Mouse (Mus musculus): Measurements from ENCODE around the gene Rnf113a2. TPM values are rescaled to one million over a fixed set of nuclear protein-coding genes. Genes with fewer than 3 reads are reported as not detected.

Gene Rnf113a2
- total and polyA plus RNA-seq, 3 experiments = 13.6 to 17.9 (median 16.3) TPM

DNA sequence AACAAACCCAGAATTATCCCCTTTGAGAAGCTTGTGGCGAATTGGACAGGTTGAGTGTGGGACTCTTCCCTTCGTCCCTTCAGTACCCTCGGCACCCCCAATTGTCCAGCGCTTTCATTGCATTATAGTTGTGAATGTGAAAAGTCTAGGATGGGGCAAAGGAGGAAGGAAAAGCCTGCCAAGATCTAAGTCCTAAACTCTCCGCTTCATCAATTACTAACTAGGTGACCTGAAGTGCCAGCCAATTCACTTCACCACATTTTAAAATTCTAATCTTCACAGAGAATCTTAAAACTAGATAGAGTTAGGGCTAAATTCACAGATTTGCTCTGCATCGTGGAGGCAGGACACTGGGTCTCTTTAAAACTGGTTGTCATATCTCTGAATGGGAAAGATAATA is 31.2 kb downstream of the Rnf113a2 start:
- TF ChIP-seq GABPA (IDR thresholded peaks at IDR 0.05; ENCODE audit: insufficient replicate concordance, low read depth, low read length) (no peak), POLR2A (IDR thresholded peaks at IDR 0.05; ENCODE audit: low read depth, low read length) (no peak), RCOR1 (conservative IDR thresholded peaks at IDR 0.05; ENCODE audit: low read depth, low read length) (no peak), EP300 (IDR thresholded peaks at IDR 0.05; ENCODE audit: low read length) (no peak), ZKSCAN1 (IDR thresholded peaks at IDR 0.05; ENCODE audit: borderline replicate concordance, low read depth, low read length) (no peak), CHD1 (IDR thresholded peaks at IDR 0.05; ENCODE audit: low read depth, low read length) (no peak), SMC3 (IDR thresholded peaks at IDR 0.05; ENCODE audit: low read depth, low read length) (no peak), MYC (IDR thresholded peaks at IDR 0.05; ENCODE audit: low read depth, low read length) (no peak), JUN (IDR thresholded peaks at IDR 0.05; ENCODE audit: insufficient read depth, low read depth, low read length) (no peak), USF2 (conservative IDR thresholded peaks at IDR 0.05; ENCODE audit: low read depth, low read length) (no peak), KAT2A (IDR thresholded peaks at IDR 0.05; ENCODE audit: insufficient replicate concordance, low read length) (no peak), USF1 (IDR thresholded peaks at IDR 0.05; ENCODE audit: low read depth, low read length) (no peak), CTCF (conservative IDR thresholded peaks at IDR 0.05 in 1 of 2, IDR thresholded peaks at IDR 0.05 in 1 of 2; ENCODE audit: low read depth in 2 of 2, low read length in 2 of 2) (no peak), MAFK (IDR thresholded peaks at IDR 0.05; ENCODE audit: insufficient replicate concordance, low read length) (no peak), ELF1 (IDR thresholded peaks at IDR 0.05; ENCODE audit: low read depth, low read length) (no peak), ZC3H11A (IDR thresholded peaks at IDR 0.05; ENCODE audit: low read depth, low read length) (no peak), ETS1 (conservative IDR thresholded peaks at IDR 0.05; ENCODE audit: low read depth, low read length) (no peak), PAX5 (IDR thresholded peaks at IDR 0.05; ENCODE audit: low read length) (no peak), NELFE (IDR thresholded peaks at IDR 0.05; ENCODE audit: low read depth, low read length) (no peak), ZNF384 (IDR thresholded peaks at IDR 0.05; ENCODE audit: low read depth, low read length) (no peak)
- H3K79me2 ChIP-seq (replicated peaks; ENCODE audit: control insufficient read depth, extremely low read depth, insufficient read depth, poor library complexity, severe bottlenecking) = peaks cover 15% of the 10 kb centered on the region
- H3K4me3 ChIP-seq (replicated peaks in 1 of 3; ENCODE audit: low read depth in 2 of 3, low read length in 2 of 3, poor library complexity in 1 of 3) = no peak overlapping the region
- in situ Hi-C loops (cut with MboI; ENCODE audit: low pct_ligation_motif_present, low pct_unique_long_range_greater_than_20kb, low sequenced_read_pairs) = no loop called here
- H3K4me2 ChIP-seq (ENCODE audit: insufficient read depth, low read depth, poor library complexity, severe bottlenecking) = no peak overlapping the region
- H3K27ac ChIP-seq (ENCODE audit: insufficient read depth, low read depth) = no peak overlapping the region
- dilution Hi-C loops (cut with MboI; ENCODE audit: extremely low pct_ligation_motif_present, extremely low pct_unique_long_range_greater_than_20kb, low sequenced_read_pairs) = no loop called here
- no peak overlapping the region for H3K9ac ChIP-seq (ENCODE audit: insufficient read depth, low read depth)
- H3K36me3 ChIP-seq (replicated peaks in 1 of 2; ENCODE audit: control insufficient read depth in 1 of 2, insufficient read depth in 1 of 2, low read length in 1 of 2) = peaks cover 0 to 1% of the 10 kb centered on the region in 2 experiments
- H3K27me3 ChIP-seq (replicated peaks) = peaks cover 6% of the 10 kb centered on the region
- peaks cover 0 to 19% of the 10 kb centered on the region in 2 experiments; a peak in 2 of 4 replicates for H3K4me1 ChIP-seq (ENCODE audit: control insufficient read depth in 1 of 2, insufficient read depth in 2 of 2)
- no peaks in the 10 kb centered on the region for H3K9me3 ChIP-seq (replicated peaks; ENCODE audit: low read length)
- DNase-seq (ENCODE audit: extremely low read depth) = no peak

DNA sequence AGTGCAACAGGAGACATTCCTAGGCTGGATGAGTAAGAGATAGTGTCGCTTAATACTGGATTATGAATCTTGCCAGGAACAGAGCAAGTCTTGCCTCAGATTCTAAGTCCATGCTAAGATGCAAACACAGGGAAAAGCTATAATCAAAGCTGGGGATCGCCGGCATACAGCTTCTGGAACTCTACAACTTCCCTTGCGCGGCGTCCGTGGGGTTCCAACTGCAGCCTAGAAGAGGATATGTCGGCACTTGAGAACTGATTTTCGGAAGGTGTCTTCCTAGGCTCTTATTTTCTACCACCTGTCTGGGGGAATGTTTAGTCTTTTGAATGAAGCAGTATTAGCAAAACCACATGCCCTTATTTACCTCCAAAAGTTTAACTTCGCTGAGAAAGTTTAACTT is 32.9 kb downstream of the Rnf113a2 start:
- Histone ChIP-seq H3K9me3 (replicated peaks; ENCODE audit: low read length) (no peaks in the 10 kb centered on the region), H3K4me1 (ENCODE audit: control insufficient read depth in 1 of 2, insufficient read depth in 2 of 2) (peaks cover 0 to 31% of the 10 kb centered on the region in 2 experiments; a peak in 2 of 4 replicates), H3K4me2 (ENCODE audit: insufficient read depth, low read depth, poor library complexity, severe bottlenecking) (peak overlapping the region; percentile 91; the same call in 1 of the 2 replicates), H3K4me3 (replicated peaks in 1 of 3; ENCODE audit: low read depth in 2 of 3, low read length in 2 of 3, poor library complexity in 1 of 3) (peak overlapping the region in 2 of 3 experiments; percentile 71 to 83), H3K36me3 (replicated peaks in 1 of 2; ENCODE audit: control insufficient read depth in 1 of 2, insufficient read depth in 1 of 2, low read length in 1 of 2) (peaks cover 5 to 12% of the 10 kb centered on the region in 2 experiments), H3K27me3 (replicated peaks) (peaks cover 6% of the 10 kb centered on the region), H3K79me2 (replicated peaks; ENCODE audit: control insufficient read depth, extremely low read depth, insufficient read depth, poor library complexity, severe bottlenecking) (peaks cover 19% of the 10 kb centered on the region), H3K27ac (ENCODE audit: insufficient read depth, low read depth) (no peak overlapping the region), H3K9ac (ENCODE audit: insufficient read depth, low read depth) (no peak overlapping the region)
- in situ Hi-C loops (cut with MboI; ENCODE audit: low pct_ligation_motif_present, low pct_unique_long_range_greater_than_20kb, low sequenced_read_pairs) (no loop called here), dilution Hi-C loops (cut with MboI; ENCODE audit: extremely low pct_ligation_motif_present, extremely low pct_unique_long_range_greater_than_20kb, low sequenced_read_pairs) (no loop called here)
- TF ChIP-seq GABPA (IDR thresholded peaks at IDR 0.05; ENCODE audit: insufficient replicate concordance, low read depth, low read length) (no peak), TCF12 (IDR thresholded peaks at IDR 0.05; ENCODE audit: low read depth, low read length) (no peak), MEF2A (IDR thresholded peaks at IDR 0.05; ENCODE audit: borderline replicate concordance, low read depth, low read length) (no peak), MYC (IDR thresholded peaks at IDR 0.05; ENCODE audit: low read depth, low read length) (no peak), USF2 (conservative IDR thresholded peaks at IDR 0.05; ENCODE audit: low read depth, low read length) (no peak), ETS1 (conservative IDR thresholded peaks at IDR 0.05; ENCODE audit: low read depth, low read length) (no peak), SMC3 (IDR thresholded peaks at IDR 0.05; ENCODE audit: low read depth, low read length) (no peak), RAD21 (IDR thresholded peaks at IDR 0.05; ENCODE audit: low read depth, low read length) (no peak), CHD2 (IDR thresholded peaks at IDR 0.05; ENCODE audit: low read length) (no peak), POLR2AphosphoS2 (IDR thresholded peaks at IDR 0.05; ENCODE audit: low read depth, low read length) (no peak), ZC3H11A (IDR thresholded peaks at IDR 0.05; ENCODE audit: low read depth, low read length) (no peak), E2F4 (IDR thresholded peaks at IDR 0.05; ENCODE audit: insufficient replicate concordance, low read depth, low read length) (no peak), EP300 (IDR thresholded peaks at IDR 0.05; ENCODE audit: low read length) (no peak), CHD1 (IDR thresholded peaks at IDR 0.05; ENCODE audit: low read depth, low read length) (no peak), TBP (conservative IDR thresholded peaks at IDR 0.05; ENCODE audit: low read depth, low read length) (no peak), NRF1 (IDR thresholded peaks at IDR 0.05; ENCODE audit: low read depth, low read length) (no peak), CTCF (conservative IDR thresholded peaks at IDR 0.05 in 1 of 2, IDR thresholded peaks at IDR 0.05 in 1 of 2; ENCODE audit: low read depth in 2 of 2, low read length in 2 of 2) (no peak), KAT2A (IDR thresholded peaks at IDR 0.05; ENCODE audit: insufficient replicate concordance, low read length) (no peak), SIN3A (IDR thresholded peaks at IDR 0.05; ENCODE audit: low read length) (no peak)
- no peak for DNase-seq (ENCODE audit: extremely low read depth)
